Mouse (Mus musculus) mouse trophoblast stem cell (cell line): ENCODE results near the gene Stra6l.

Source experiments
- in situ Hi-C, 2 experiments: fragments of 300-500 bp; cut with MseI, MboI; formaldehyde crosslinking; loops; 2 replicates in 1 of 2; 3 replicates in 1 of 2; pipeline ENCODE4 v1.15.1; 2025

The Stra6l gene

GRCm38 (mm10) chr4:45911256-45911655 is 62.8 kb downstream of the Stra6l start:
- in situ Hi-C loops, result no loop called here

GRCm38 (mm10) chr4:45911876-45912275 is 63.4 kb downstream of the Stra6l start:
- in situ Hi-C loops, result no loop called here

DNA sequence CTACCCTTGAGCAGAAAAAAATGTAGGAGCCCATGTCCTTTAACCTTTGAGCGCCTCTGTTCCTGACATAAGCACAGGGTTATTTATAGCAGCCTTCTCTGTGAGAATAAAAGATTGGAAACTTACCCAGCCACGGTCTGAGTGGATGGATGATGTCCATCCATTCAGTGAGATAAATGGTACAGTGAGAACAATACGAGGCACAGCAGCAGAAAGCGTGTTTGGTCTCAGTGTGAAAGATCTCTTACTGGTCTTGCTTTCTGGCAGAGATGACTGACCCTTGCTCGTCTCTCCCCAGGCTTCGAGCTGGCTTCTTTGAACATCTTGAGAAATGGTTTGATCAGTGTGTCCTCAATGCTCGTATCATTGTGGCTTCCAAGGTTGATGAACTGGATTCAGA is 68.6 kb downstream of the Stra6l start:
- in situ Hi-C loops, result no loop called here

GRCm38 (mm10) chr4:45921663-45922435 is 73.4 kb downstream of the Stra6l start:
- in situ Hi-C loops, result no loop called here

DNA sequence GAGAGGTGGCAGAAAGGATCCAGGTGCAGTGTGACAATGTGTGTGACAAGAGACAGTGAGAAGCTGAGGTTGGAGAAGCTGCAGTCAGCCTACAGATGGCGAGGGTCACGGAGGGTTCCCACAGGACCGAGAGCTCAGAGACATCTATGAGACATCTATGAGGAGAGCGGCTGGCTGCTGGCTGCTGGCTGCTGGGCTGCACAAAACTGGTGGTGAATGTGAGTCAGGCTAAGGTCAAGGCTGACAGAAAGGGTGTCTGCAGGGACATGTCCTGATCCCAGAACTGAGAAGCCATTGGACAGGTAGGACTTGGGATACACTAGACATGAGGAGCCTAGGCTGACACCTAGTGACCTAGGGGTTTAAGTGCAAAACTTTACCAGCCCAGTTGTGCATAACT is 75.5 kb downstream of the Stra6l start:
- in situ Hi-C loops, result no loop called here

GRCm38 (mm10) chr4:45928561-45928960 is 80.1 kb downstream of the Stra6l start:
- in situ Hi-C loops, result no loop called here
